Mouse (Mus musculus) limb, embryonic 14.5 days (tissue): ENCODE data around the gene Slx1b. TPM values are rescaled to one million over a fixed set of nuclear protein-coding genes. Genes with fewer than 3 reads are reported as not detected.
"Not testable (repeated sequence)": the region's sequence is repeated elsewhere in the genome, so short reads cannot be mapped to it uniquely, and the experiment has no call there.

Experiments
- ATAC-seq: fragments of 200-750 bp; cut with Nextera tagmentation; 2 replicates; pipeline ENCODE4 v1.8.0; 2017; ENCODE audit warnings: low read depth, moderate number of reproducible peaks, moderate TSS enrichment; ENCODE audit not compliant: low FRiP score
- DNase-seq: peaks from one replicate; pipeline ENCODE4 v3.0.0-alpha.2; 2015; ENCODE audit warnings: low spot score
- H3K27ac ChIP-seq: fragments of 300-500 bp; sonication (generic); replicated peaks from 2 replicates; pipeline ENCODE4 v1.5.1; 2014; ENCODE audit warnings: low read depth, mild to moderate bottlenecking, low read length, moderate library complexity, mixed read lengths
- H3K27me3 ChIP-seq: fragments of 300-500 bp; sonication (generic); 2 replicates; pipeline ENCODE4 v1.6.1; 2014; ENCODE audit warnings: low read length, mixed read lengths; ENCODE audit not compliant: control insufficient read depth, insufficient read depth
- H3K36me3 ChIP-seq: fragments of 300-500 bp; sonication (generic); 2 replicates; pipeline ENCODE4 v1.6.1; 2014; ENCODE audit warnings: mild to moderate bottlenecking, low read length, moderate library complexity, mixed read lengths; ENCODE audit not compliant: control insufficient read depth, insufficient read depth
- H3K4me1 ChIP-seq: fragments of 300-500 bp; sonication (generic); 2 replicates; pipeline ENCODE4 v1.6.1; 2014; ENCODE audit warnings: antibody characterized with exemption, low read length, mixed read lengths; ENCODE audit not compliant: control insufficient read depth, insufficient read depth
- H3K4me2 ChIP-seq: fragments of 300-500 bp; sonication (generic); replicated peaks from 2 replicates; pipeline ENCODE4 v1.6.1; 2014; ENCODE audit warnings: low read depth, mild to moderate bottlenecking, low read length, moderate library complexity; ENCODE audit not compliant: severe bottlenecking
- H3K4me3 ChIP-seq: fragments of 300-500 bp; sonication (generic); replicated peaks from 2 replicates; pipeline ENCODE4 v1.5.1; 2014; ENCODE audit warnings: low read length
- H3K9ac ChIP-seq: fragments of 300-500 bp; sonication (generic); 2 replicates; pipeline ENCODE4 v1.6.1; 2014; ENCODE audit warnings: mild to moderate bottlenecking, low read depth, low read length, moderate library complexity; ENCODE audit not compliant: severe bottlenecking
- H3K9me3 ChIP-seq: fragments of 300-500 bp; sonication (generic); 2 replicates; pipeline ENCODE4 v1.6.1; 2016; ENCODE audit warnings: low read length; ENCODE audit not compliant: control insufficient read depth
- POLR2A ChIP-seq: fragments of 200-500 bp; IDR thresholded peaks from 2 replicates; pipeline ENCODE4 v1.8.0; 2012; ENCODE audit warnings: inconsistent platforms, mild to moderate bottlenecking, moderate library complexity, borderline replicate concordance; ENCODE audit not compliant: insufficient read depth, insufficient read length; ENCODE audit errors: extremely low read depth
- WGBS: fragments of 180-500 bp; shearing (Covaris S2); extraction: QIAGEN DNeasy Blood & Tissue Kit; methylation state at CpG from one replicate; pipeline ENCODE4 v1.1.7; 2014; 5-methylcytosine and 5-hydroxymethylcytosine counted together
- polyA plus RNA-seq, 2 experiments: library from polyadenylated mRNA; depleted of rRNA in 1 of 2; stranded (reverse) in 1 of 2; unstranded in 1 of 2; fragments of >200 nt; fragmentation: Nextera tagmentation in 1 of 2; extraction: Ambion mirVana in 1 of 2; gene quantifications; 2 replicates each; pipeline versions ENCODE4 v1.2.1 to v1.2.3; 2012 to 2014

Slx1b gene
- polyA plus RNA-seq, 2 experiments: 8.6 to 33.2 TPM

- 0 out of 2 replicates have a peak, but pooled peaks cover 2% of the 10 kb centered on the region for H3K4me1 ChIP-seq
- TF ChIP-seq POLR2A: peak; percentile 99
- peak; percentile 97 for ATAC-seq
These were observed 46.1 kb downstream of the Slx1b start, which contains the start of gene Sgf29 for GRCm38 (mm10) chr7:126649231-126650051. TSS of gene Sgf29 (plus strand) at chr7:126649309.

DNA sequence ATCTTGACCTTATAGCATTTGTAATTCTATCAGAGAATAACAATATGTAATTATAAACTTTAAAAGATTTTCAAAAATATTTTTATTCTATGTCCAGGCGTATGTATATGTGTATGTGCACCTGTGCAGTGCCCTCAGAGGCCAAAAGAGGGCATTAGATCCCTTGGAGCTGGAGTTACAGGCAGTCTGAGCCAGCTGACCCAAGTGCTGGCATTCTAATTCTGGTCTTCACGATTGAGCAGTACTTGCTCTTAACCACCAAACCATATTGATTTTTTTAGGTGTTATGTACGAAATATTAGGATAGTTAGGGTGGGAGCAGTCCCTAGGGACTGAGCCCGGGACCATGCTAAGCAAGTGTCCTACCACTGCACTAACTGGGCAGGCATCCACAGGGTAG lies 47.1 kb downstream of the Slx1b start:
- TF ChIP-seq POLR2A: no peak
- no peak overlapping the region for H3K27ac ChIP-seq
- no peaks in the 10 kb centered on the region for H3K36me3 ChIP-seq
- ATAC-seq: no peak
- H3K4me1 ChIP-seq: 0 out of 2 replicates have a peak, but pooled peaks cover 2% of the 10 kb centered on the region
- no peaks in the 10 kb centered on the region for H3K27me3 ChIP-seq
- no peak overlapping the region for H3K9ac ChIP-seq
- H3K4me2 ChIP-seq: peak overlapping the region; percentile 75; the same call in 1 of the 2 replicates
- H3K9me3 ChIP-seq: no peaks in the 10 kb centered on the region
- DNase-seq: no peak
- 76% methylated on average over 4 of the region's 4 CpGs for WGBS
- H3K4me3 ChIP-seq: peak overlapping the region; percentile 59; the same call in 1 of the 2 replicates

More at GRCm38 (mm10) chr7:126649231-126650051, 46.1 kb downstream of the Slx1b start, which contains the start of gene Sgf29:
- no peaks in the 10 kb centered on the region for H3K36me3 ChIP-seq
- no peaks in the 10 kb centered on the region for H3K9me3 ChIP-seq
- peak; percentile 95 for DNase-seq
- H3K27ac ChIP-seq: peak within 1 kb of the TSS; percentile 91
- H3K4me2 ChIP-seq: peak within 1 kb of the TSS; percentile 75
- H3K27me3 ChIP-seq: no peaks in the 10 kb centered on the region
- under 1% methylated on average over 54 of the region's 57 CpGs for WGBS
- peak within 1 kb of the TSS; percentile 59 for H3K4me3 ChIP-seq
- peak within 1 kb of the TSS; percentile 65 for H3K9ac ChIP-seq

GRCm38 (mm10) chr7:126645708-126646107 lies 49.9 kb downstream of the Slx1b start:
- Histone ChIP-seq H3K4me3 (no peak overlapping the region), H3K9ac (no peak overlapping the region), H3K4me2 (no peak overlapping the region), H3K27me3 (no peaks in the 10 kb centered on the region), H3K9me3 (no peaks in the 10 kb centered on the region), H3K4me1 (0 out of 2 replicates have a peak, but pooled peaks cover 2% of the 10 kb centered on the region), H3K36me3 (no peaks in the 10 kb centered on the region), H3K27ac (no peak overlapping the region)
- DNase-seq (no peak), ATAC-seq (no peak)
- 42% methylated on average over 5 of the region's 5 CpGs for WGBS
- no peak for TF ChIP-seq POLR2A

GRCm38 (mm10) chr7:126644914-126645313 lies 50.7 kb downstream of the Slx1b start:
- ATAC-seq (no peak), DNase-seq (no peak)
- Histone ChIP-seq H3K4me2 (no peak overlapping the region), H3K9ac (no peak overlapping the region), H3K27me3 (no peaks in the 10 kb centered on the region), H3K27ac (no peak overlapping the region), H3K4me1 (0 out of 2 replicates have a peak, but pooled peaks cover 2% of the 10 kb centered on the region), H3K36me3 (no peaks in the 10 kb centered on the region), H3K4me3 (no peak overlapping the region), H3K9me3 (no peaks in the 10 kb centered on the region)
- TF ChIP-seq POLR2A: no peak

DNA sequence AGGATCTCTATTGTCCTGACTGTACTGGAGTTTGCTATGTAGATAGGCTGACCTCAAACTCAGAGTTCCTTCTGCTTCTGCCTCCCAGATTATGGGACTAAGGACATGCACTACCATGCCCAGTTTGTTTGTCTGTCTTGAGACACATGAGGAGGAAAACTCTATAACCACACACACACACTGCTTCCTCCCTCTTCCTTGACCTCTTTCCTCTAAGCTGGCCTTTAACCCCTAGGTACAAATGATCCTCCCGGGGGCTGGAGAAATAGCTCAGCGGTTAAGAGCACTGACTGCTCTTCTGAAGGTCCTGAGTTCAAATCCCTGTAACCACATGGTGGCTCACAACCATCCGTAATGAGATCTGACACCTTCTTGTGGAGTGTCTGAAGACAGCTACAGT lies 51.2 kb downstream of the Slx1b start:
- ATAC-seq (no peak), DNase-seq (no peak)
- Histone ChIP-seq H3K4me2 (no peak overlapping the region), H3K36me3 (no peaks in the 10 kb centered on the region), H3K9me3 (no peaks in the 10 kb centered on the region), H3K4me3 (no peak overlapping the region), H3K4me1 (0 out of 2 replicates have a peak, but pooled peaks cover 2% of the 10 kb centered on the region), H3K9ac (no peak overlapping the region), H3K27me3 (no peaks in the 10 kb centered on the region), H3K27ac (no peak overlapping the region)
- WGBS: 63% methylated on average over 3 of the region's 3 CpGs
- no peak for TF ChIP-seq POLR2A

DNA sequence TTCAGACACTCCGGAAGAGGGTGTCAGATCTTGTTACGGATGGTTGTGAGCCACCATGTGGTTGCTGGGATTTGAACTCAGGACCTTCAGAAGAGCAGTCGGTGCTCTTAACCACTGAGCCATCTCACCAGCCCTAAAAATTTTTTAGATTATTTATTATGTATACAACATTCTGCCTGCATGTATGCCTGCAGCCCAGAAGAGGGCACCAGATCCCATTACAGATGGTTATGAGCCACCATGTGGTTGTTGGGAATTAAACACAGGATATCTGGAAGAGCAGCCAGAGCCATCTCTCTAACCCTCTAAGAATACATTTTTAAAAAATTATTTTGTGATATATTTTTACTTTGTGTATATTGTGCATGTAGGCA lies 52.4 kb downstream of the Slx1b start:
- H3K27me3 ChIP-seq, H3K9ac ChIP-seq, H3K4me3 ChIP-seq, H3K36me3 ChIP-seq, H3K4me2 ChIP-seq, H3K4me1 ChIP-seq, DNase-seq, H3K9me3 ChIP-seq, H3K27ac ChIP-seq: not testable (repeated sequence)
- ATAC-seq: peak; percentile 23; the same call in 1 of the 2 replicates
- 69% methylated on average over 2 of the region's 3 CpGs for WGBS
